Mouse (Mus musculus): ENCODE measurements around the gene Nynrin. TPM values are rescaled to one million over a fixed set of nuclear protein-coding genes. Genes with fewer than 3 reads are reported as not detected.

Nynrin gene
- polyA plus RNA-seq (2012; rRNA removed) (41.0 and 49.5 TPM in 2 replicates), polyA plus RNA-seq (2014; fragmentation: Nextera tagmentation; extraction: Ambion mirVana) (20.6 and 23.6 TPM in 2 replicates)

DNA sequence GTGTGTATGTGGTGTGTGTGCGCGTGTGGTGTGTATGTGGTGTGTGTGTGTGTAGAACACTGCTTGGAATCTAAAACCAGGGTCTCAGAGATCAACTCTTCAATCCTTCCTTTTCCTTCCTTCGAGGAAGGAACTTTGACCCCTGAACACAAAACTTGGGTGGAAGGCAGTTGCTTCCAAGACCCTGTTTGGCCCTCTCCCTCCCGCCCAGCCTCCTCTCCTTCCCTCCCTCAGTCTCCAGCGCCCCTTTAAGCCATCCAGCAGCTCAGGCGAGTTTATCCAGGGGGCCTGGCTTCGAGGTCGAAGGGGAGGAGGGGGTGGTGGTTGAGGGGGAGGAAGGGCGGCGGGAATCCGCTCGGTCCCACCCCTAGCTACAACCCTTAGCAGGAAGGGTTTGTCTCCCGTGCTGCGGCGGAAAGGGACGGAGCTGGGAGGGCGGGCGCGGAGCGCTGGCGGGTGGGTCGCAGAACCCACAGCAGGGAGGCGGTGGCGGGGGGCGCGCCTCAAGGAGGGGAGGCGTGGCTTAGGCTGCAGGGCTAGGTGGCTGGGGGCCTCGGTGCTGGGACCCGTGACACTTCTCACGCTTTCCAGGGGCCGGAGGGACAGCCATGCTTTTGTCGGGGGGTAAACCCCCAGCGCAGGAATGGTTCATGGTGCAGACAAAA, at the start of gene Nynrin:
Gene Nynrin (plus strand): TSS at position 390 of the 665 bp plus-strand sequence.
- no peak for TF ChIP-seq POLR2A (IDR thresholded peaks at IDR 0.05; ENCODE audit: borderline replicate concordance, extremely low read depth, insufficient read depth, insufficient read length)
- under 1% methylated on average over 21 of the region's 33 CpGs for WGBS
- ATAC-seq (ENCODE audit: low FRiP score, low read depth), result peak; percentile 88
- H3K9ac ChIP-seq (ENCODE audit: low read depth, low read length, severe bottlenecking), result peak within 1 kb of the TSS; percentile 75
- peak within 1 kb of the TSS; percentile 66 for H3K4me3 ChIP-seq (replicated peaks; ENCODE audit: low read length)
- H3K27ac ChIP-seq (replicated peaks; ENCODE audit: low read depth, low read length), result peak within 1 kb of the TSS; percentile 96
- peak; percentile 91 for DNase-seq (ENCODE audit: low spot score)
- H3K4me1 ChIP-seq (ENCODE audit: control insufficient read depth, insufficient read depth, low read length), result peaks cover 43% of the 10 kb centered on the region
- H3K27me3 ChIP-seq (ENCODE audit: control insufficient read depth, insufficient read depth, low read length), result no peaks in the 10 kb centered on the region
- H3K4me2 ChIP-seq (replicated peaks; ENCODE audit: low read depth, low read length, severe bottlenecking), result peak within 1 kb of the TSS; percentile 95
- no peaks in the 10 kb centered on the region for H3K9me3 ChIP-seq (ENCODE audit: control insufficient read depth, low read length)
- H3K36me3 ChIP-seq (ENCODE audit: control insufficient read depth, insufficient read depth, low read length), result peaks cover 14% of the 10 kb centered on the region

DNA sequence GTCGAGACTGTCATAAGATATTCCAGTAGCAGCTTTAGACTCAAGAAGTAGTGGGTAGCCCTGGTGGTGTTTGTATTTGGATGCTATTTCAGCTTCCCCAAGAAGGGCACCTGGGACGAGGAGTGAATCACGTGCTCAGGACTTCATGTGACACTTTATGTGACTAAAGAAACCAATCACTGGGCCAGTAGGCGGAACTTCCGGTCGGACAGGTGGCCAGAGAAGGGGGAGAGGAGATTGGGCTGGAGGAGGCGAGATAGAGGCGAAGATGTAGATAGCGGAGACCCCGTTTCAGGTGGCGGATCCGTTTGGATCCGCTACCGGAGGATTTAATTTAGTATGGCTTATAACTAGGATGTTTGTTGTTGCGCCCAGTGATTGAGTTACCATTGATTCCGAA, 38.9 kb upstream of the Nynrin start:
- peak; percentile 77 for DNase-seq (ENCODE audit: low spot score)
- WGBS, result 30% methylated on average over 16 of the region's 16 CpGs

DNA sequence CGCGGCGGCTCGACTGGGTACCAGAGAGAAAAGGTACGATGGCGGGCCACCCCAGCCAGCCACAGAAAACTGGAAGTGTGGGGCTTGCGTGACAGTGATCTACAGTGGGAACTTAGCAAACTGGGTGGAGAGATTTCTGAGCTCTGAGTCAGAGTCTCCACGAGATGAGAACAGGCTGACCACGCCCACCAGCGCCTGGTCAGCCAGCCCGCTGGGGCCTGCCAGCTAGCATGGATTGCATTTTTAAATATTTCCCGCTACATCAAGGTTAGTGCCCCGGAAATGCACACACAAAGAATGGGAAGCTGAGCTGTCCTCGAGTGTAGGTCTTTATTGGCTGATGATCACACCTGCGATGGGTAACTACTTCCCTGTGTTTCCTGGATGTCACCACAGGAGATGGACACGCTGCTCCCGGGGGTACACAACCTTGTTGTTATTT, 38.5 kb upstream of the Nynrin start:
- no peaks in the 10 kb centered on the region for H3K27me3 ChIP-seq (ENCODE audit: control insufficient read depth, insufficient read depth, low read length)

More for the DNA sequence above, 38.9 kb upstream of the Nynrin start:
- Histone ChIP-seq H3K27me3 (ENCODE audit: control insufficient read depth, insufficient read depth, low read length) (no peaks in the 10 kb centered on the region), H3K36me3 (ENCODE audit: control insufficient read depth, insufficient read depth, low read length) (no peaks in the 10 kb centered on the region), H3K4me1 (ENCODE audit: control insufficient read depth, insufficient read depth, low read length) (no peaks in the 10 kb centered on the region), H3K4me3 (replicated peaks; ENCODE audit: low read length) (peak overlapping the region; percentile 41), H3K9me3 (ENCODE audit: control insufficient read depth, low read length) (no peaks in the 10 kb centered on the region), H3K27ac (replicated peaks; ENCODE audit: low read depth, low read length) (no peak overlapping the region), H3K4me2 (replicated peaks; ENCODE audit: low read depth, low read length, severe bottlenecking) (peak overlapping the region; percentile 59), H3K9ac (ENCODE audit: low read depth, low read length, severe bottlenecking) (peak overlapping the region; percentile 44)
- ATAC-seq (ENCODE audit: low FRiP score, low read depth), result peak; percentile 82
- TF ChIP-seq POLR2A (IDR thresholded peaks at IDR 0.05; ENCODE audit: borderline replicate concordance, extremely low read depth, insufficient read depth, insufficient read length), result no peak

DNA sequence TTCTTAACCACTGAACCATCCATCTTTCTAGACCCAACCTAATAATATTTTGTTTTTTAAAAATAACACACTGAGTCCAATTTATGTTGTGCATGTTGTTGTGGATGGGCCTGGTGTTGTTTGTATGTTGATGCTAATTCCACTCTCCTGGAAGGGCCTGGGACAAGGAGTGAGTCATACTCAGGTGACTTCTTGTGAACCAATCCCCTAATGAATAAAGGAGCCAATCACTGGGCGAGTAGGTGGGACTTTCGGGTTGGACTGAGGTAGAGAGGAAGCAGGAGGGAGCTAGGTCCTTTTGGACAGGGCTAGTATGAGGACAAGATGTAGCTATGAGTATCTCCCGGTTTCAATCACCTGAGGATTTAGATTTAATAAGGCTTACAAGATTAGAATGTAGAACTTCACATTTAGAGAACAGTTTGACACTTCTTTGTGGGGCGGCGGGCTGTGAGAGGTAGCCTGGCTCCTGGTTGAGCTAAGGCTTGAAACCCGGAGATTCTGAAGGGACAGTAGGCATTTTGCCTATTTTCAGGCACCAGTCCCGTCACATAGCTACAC, 33.9 kb upstream of the Nynrin start:
- no peaks in the 10 kb centered on the region for H3K36me3 ChIP-seq (ENCODE audit: control insufficient read depth, insufficient read depth, low read length)
- H3K27ac ChIP-seq (replicated peaks; ENCODE audit: low read depth, low read length), result no peak overlapping the region
- WGBS, result 74% methylated on average over 7 of the region's 7 CpGs
- H3K4me3 ChIP-seq (replicated peaks; ENCODE audit: low read length), result no peak overlapping the region
- no peak for TF ChIP-seq POLR2A (IDR thresholded peaks at IDR 0.05; ENCODE audit: borderline replicate concordance, extremely low read depth, insufficient read depth, insufficient read length)
- H3K9ac ChIP-seq (ENCODE audit: low read depth, low read length, severe bottlenecking), result no peak overlapping the region
- no peaks in the 10 kb centered on the region for H3K9me3 ChIP-seq (ENCODE audit: control insufficient read depth, low read length)
- no peak overlapping the region for H3K4me2 ChIP-seq (replicated peaks; ENCODE audit: low read depth, low read length, severe bottlenecking)
- H3K4me1 ChIP-seq (ENCODE audit: control insufficient read depth, insufficient read depth, low read length), result 0 out of 2 replicates have a peak, but pooled peaks cover 3% of the 10 kb centered on the region
- ATAC-seq (ENCODE audit: low FRiP score, low read depth), result no peak
- no peaks in the 10 kb centered on the region for H3K27me3 ChIP-seq (ENCODE audit: control insufficient read depth, insufficient read depth, low read length)
- no peak for DNase-seq (ENCODE audit: low spot score)

More for the DNA sequence above, 38.5 kb upstream of the Nynrin start:
- 26% methylated on average over 17 of the region's 17 CpGs for WGBS
- Histone ChIP-seq H3K4me3 (replicated peaks; ENCODE audit: low read length) (peak overlapping the region; percentile 41), H3K9me3 (ENCODE audit: control insufficient read depth, low read length) (no peaks in the 10 kb centered on the region), H3K9ac (ENCODE audit: low read depth, low read length, severe bottlenecking) (peak overlapping the region; percentile 44), H3K27ac (replicated peaks; ENCODE audit: low read depth, low read length) (no peak overlapping the region), H3K4me2 (replicated peaks; ENCODE audit: low read depth, low read length, severe bottlenecking) (peak overlapping the region; percentile 59), H3K36me3 (ENCODE audit: control insufficient read depth, insufficient read depth, low read length) (no peaks in the 10 kb centered on the region), H3K4me1 (ENCODE audit: control insufficient read depth, insufficient read depth, low read length) (no peaks in the 10 kb centered on the region)
- peak; percentile 76 for ATAC-seq (ENCODE audit: low FRiP score, low read depth)
- TF ChIP-seq POLR2A (IDR thresholded peaks at IDR 0.05; ENCODE audit: borderline replicate concordance, extremely low read depth, insufficient read depth, insufficient read length), result no peak
- DNase-seq (ENCODE audit: low spot score), result peak; percentile 69

DNA sequence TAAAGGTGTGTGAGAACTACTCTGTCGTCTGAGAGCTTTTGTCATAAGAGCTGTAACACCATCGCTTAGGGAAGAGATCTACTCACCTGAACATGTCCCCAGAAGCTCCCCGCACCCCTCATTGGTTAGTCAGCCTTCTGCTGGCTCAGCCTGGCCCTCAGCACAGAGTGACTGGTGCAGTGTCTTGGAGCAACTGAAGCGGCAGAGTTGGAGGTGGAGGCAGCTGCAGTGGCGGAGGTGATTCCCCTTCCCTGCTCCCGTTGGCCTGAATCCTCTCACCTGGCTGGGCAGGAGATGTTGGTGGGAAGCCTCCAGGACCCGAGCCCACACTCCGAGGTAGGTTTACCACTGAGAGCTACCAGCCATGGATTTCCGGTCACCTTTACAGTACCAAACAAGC, 33.2 kb upstream of the Nynrin start:
- H3K4me3 ChIP-seq (replicated peaks; ENCODE audit: low read length), result no peak overlapping the region
- H3K9ac ChIP-seq (ENCODE audit: low read depth, low read length, severe bottlenecking), result no peak overlapping the region
- no peaks in the 10 kb centered on the region for H3K27me3 ChIP-seq (ENCODE audit: control insufficient read depth, insufficient read depth, low read length)
- H3K36me3 ChIP-seq (ENCODE audit: control insufficient read depth, insufficient read depth, low read length), result no peaks in the 10 kb centered on the region
- 89% methylated on average over 8 of the region's 9 CpGs for WGBS
- no peak overlapping the region for H3K27ac ChIP-seq (replicated peaks; ENCODE audit: low read depth, low read length)
- H3K9me3 ChIP-seq (ENCODE audit: control insufficient read depth, low read length), result no peaks in the 10 kb centered on the region
- no peak overlapping the region for H3K4me2 ChIP-seq (replicated peaks; ENCODE audit: low read depth, low read length, severe bottlenecking)
- H3K4me1 ChIP-seq (ENCODE audit: control insufficient read depth, insufficient read depth, low read length), result 0 out of 2 replicates have a peak, but pooled peaks cover 3% of the 10 kb centered on the region
- TF ChIP-seq POLR2A (IDR thresholded peaks at IDR 0.05; ENCODE audit: borderline replicate concordance, extremely low read depth, insufficient read depth, insufficient read length), result no peak
- DNase-seq (ENCODE audit: low spot score), result no peak
- ATAC-seq (ENCODE audit: low FRiP score, low read depth), result no peak
